Mouse (Mus musculus) erythroblast, embryonic 14.5 days (primary cell): ENCODE measurements around the gene Celf6. TPM values are rescaled to one million over a fixed set of nuclear protein-coding genes. Genes with fewer than 3 reads are reported as not detected.

Experiments used
- H3K27me3 ChIP-seq: 2 replicates; pipeline ENCODE4 v1.6.1; 2012; ENCODE audit warnings: inconsistent platforms; ENCODE audit not compliant: control insufficient read depth
- H3K36me3 ChIP-seq: 2 replicates; pipeline ENCODE4 v1.6.1; 2012; ENCODE audit warnings: mild to moderate bottlenecking, inconsistent platforms; ENCODE audit not compliant: control insufficient read depth
- H3K4me1 ChIP-seq: 2 replicates; pipeline ENCODE4 v1.6.1; 2012; ENCODE audit warnings: inconsistent platforms; ENCODE audit not compliant: control insufficient read depth
- H3K4me3 ChIP-seq: replicated peaks from 2 replicates; pipeline ENCODE3; 2012; ENCODE audit warnings: moderate library complexity, mild to moderate bottlenecking, inconsistent platforms
- H3K9me3 ChIP-seq: 2 replicates; pipeline ENCODE4 v1.6.1; 2012; ENCODE audit warnings: low read length, inconsistent platforms, mixed read lengths; ENCODE audit not compliant: control insufficient read depth
- GATA1 ChIP-seq: IDR thresholded peaks from 2 replicates; pipeline ENCODE4 v1.6.1; 2012; ENCODE audit warnings: low read length, inconsistent platforms, mixed read lengths
- TAL1 ChIP-seq: IDR thresholded peaks from 3 replicates; pipeline ENCODE4 v1.6.1; 2012; ENCODE audit warnings: low read length, inconsistent platforms, mixed read lengths
- polyA plus RNA-seq: library from polyadenylated mRNA; stranded (reverse); fragments of >175 nt; gene quantifications from 2 replicates; pipeline ENCODE4 v1.2.3, GENCODE M21; 2012

Celf6 gene
- polyA plus RNA-seq, 1 experiment, result not detected

GRCm38 (mm10) chr9:59544739-59545138 is 33.0 kb upstream of the Celf6 start:
- TF ChIP-seq GATA1 (no peak), TAL1 (no peak)
- Histone ChIP-seq H3K36me3 (no peaks in the 10 kb centered on the region), H3K4me1 (peaks cover 9% of the 10 kb centered on the region), H3K4me3 (no peak overlapping the region), H3K9me3 (no peaks in the 10 kb centered on the region), H3K27me3 (peaks cover 10% of the 10 kb centered on the region)

- Histone ChIP-seq H3K9me3 (no peaks in the 10 kb centered on the region), H3K4me3 (no peak overlapping the region), H3K27me3 (no peaks in the 10 kb centered on the region), H3K4me1 (no peaks in the 10 kb centered on the region), H3K36me3 (no peaks in the 10 kb centered on the region)
- no peak for TF ChIP-seq TAL1
- TF ChIP-seq GATA1, result no peak
These were observed 29.8 kb upstream of the Celf6 start for GRCm38 (mm10) chr9:59547869-59548268.

- H3K27me3 ChIP-seq, result no peaks in the 10 kb centered on the region
- no peaks in the 10 kb centered on the region for H3K9me3 ChIP-seq
- no peaks in the 10 kb centered on the region for H3K4me1 ChIP-seq
- H3K4me3 ChIP-seq, result no peak overlapping the region
- H3K36me3 ChIP-seq, result no peaks in the 10 kb centered on the region
- TF ChIP-seq TAL1, result no peak
- TF ChIP-seq GATA1, result no peak
These were observed 28.7 kb upstream of the Celf6 start for GRCm38 (mm10) chr9:59548961-59549487.

GRCm38 (mm10) chr9:59550077-59550476 is 27.6 kb upstream of the Celf6 start:
- H3K4me3 ChIP-seq, result no peak overlapping the region
- no peaks in the 10 kb centered on the region for H3K4me1 ChIP-seq
- no peaks in the 10 kb centered on the region for H3K9me3 ChIP-seq
- TF ChIP-seq GATA1, result no peak
- TF ChIP-seq TAL1, result no peak
- no peaks in the 10 kb centered on the region for H3K27me3 ChIP-seq
- H3K36me3 ChIP-seq, result no peaks in the 10 kb centered on the region

GRCm38 (mm10) chr9:59551017-59551416 is 26.7 kb upstream of the Celf6 start:
- Histone ChIP-seq H3K9me3 (no peaks in the 10 kb centered on the region), H3K4me3 (no peak overlapping the region), H3K4me1 (no peaks in the 10 kb centered on the region), H3K27me3 (no peaks in the 10 kb centered on the region), H3K36me3 (no peaks in the 10 kb centered on the region; the same call in 1 of the 2 replicates)
- TF ChIP-seq TAL1 (no peak), GATA1 (no peak)

GRCm38 (mm10) chr9:59551620-59552031 is 26.1 kb upstream of the Celf6 start:
- H3K27me3 ChIP-seq, result no peaks in the 10 kb centered on the region
- TF ChIP-seq TAL1, result no peak
- no peak for TF ChIP-seq GATA1
- no peaks in the 10 kb centered on the region for H3K9me3 ChIP-seq
- no peaks in the 10 kb centered on the region; the same call in 1 of the 2 replicates for H3K36me3 ChIP-seq
- no peak overlapping the region for H3K4me3 ChIP-seq
- H3K4me1 ChIP-seq, result no peaks in the 10 kb centered on the region

GRCm38 (mm10) chr9:59552610-59553009 is 25.1 kb upstream of the Celf6 start:
- Histone ChIP-seq H3K36me3 (no peaks in the 10 kb centered on the region; the same call in 1 of the 2 replicates), H3K4me1 (no peaks in the 10 kb centered on the region), H3K9me3 (no peaks in the 10 kb centered on the region), H3K27me3 (no peaks in the 10 kb centered on the region), H3K4me3 (no peak overlapping the region)
- TF ChIP-seq GATA1 (no peak), TAL1 (no peak)

- Histone ChIP-seq H3K36me3 (no peaks in the 10 kb centered on the region; the same call in 1 of the 2 replicates), H3K4me1 (no peaks in the 10 kb centered on the region), H3K27me3 (no peaks in the 10 kb centered on the region), H3K4me3 (no peak overlapping the region), H3K9me3 (no peaks in the 10 kb centered on the region)
- no peak for TF ChIP-seq GATA1
- no peak for TF ChIP-seq TAL1
These were observed 24.0 kb upstream of the Celf6 start for GRCm38 (mm10) chr9:59553719-59554118.

GRCm38 (mm10) chr9:59565600-59565999 is 12.1 kb upstream of the Celf6 start:
- Histone ChIP-seq H3K27me3 (peaks cover 9% of the 10 kb centered on the region), H3K9me3 (no peaks in the 10 kb centered on the region), H3K4me3 (no peak overlapping the region), H3K36me3 (no peaks in the 10 kb centered on the region; the same call in 1 of the 2 replicates), H3K4me1 (peaks cover 2% of the 10 kb centered on the region; the same call in 1 of the 2 replicates)
- TF ChIP-seq TAL1, result no peak
- no peak for TF ChIP-seq GATA1

GRCm38 (mm10) chr9:59567111-59567510 is 10.6 kb upstream of the Celf6 start:
- H3K27me3 ChIP-seq, result peaks cover 9% of the 10 kb centered on the region
- no peaks in the 10 kb centered on the region; the same call in 1 of the 2 replicates for H3K36me3 ChIP-seq
- H3K4me1 ChIP-seq, result peaks cover 2% of the 10 kb centered on the region; the same call in 1 of the 2 replicates
- no peak for TF ChIP-seq GATA1
- TF ChIP-seq TAL1, result no peak
- no peak overlapping the region for H3K4me3 ChIP-seq
- no peaks in the 10 kb centered on the region for H3K9me3 ChIP-seq
